Mouse (Mus musculus) thymus, adult 18-20 months (tissue): ENCODE data around the gene Zfp462.

Experiments used
- DNase-seq, 2 experiments: peaks; one replicate each; pipeline ENCODE4 v3.0.0; 2022; ENCODE audit warnings: mixed read lengths in 2 of 2

Gene Zfp462

DNA sequence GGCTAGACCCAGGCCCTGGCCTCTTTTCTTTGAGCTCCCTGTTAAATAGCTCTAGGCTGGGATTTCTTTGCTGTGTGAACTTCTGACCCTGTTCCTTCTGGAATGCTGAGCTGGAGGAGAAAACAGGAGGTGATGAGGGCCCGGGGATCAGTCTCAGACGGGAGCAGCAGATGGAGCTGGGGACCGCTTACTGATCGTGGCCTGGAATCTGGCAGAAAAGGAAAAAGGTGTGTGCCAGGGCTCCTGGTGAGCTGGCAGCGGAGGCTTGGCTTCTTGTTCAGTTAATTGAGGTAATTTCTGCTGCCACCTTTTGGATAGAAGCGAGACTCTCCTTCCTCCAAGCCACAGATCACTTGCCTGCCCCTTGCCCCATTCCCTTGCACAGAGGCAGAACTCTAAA is 177.1 kb downstream of the Zfp462 start:
- no peak for DNase-seq

DNA sequence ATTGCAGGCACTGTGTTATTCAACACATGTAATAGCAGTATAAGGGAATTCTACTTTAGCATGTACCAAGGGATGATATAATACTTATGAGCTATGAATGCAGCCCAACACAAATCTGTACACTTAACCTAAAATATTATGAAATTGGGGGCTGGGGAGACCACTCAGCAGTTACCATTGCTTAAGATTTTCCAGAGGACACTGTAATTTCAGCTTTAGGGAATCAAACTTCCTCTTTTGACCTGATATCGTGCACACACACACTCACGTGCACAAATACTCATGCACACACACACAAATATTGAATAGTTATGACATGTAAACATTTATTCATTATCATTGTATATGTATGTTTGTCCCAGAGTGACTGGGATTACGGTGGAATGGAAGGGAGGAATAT is 179.3 kb downstream of the Zfp462 start:
- no peak for DNase-seq

DNA sequence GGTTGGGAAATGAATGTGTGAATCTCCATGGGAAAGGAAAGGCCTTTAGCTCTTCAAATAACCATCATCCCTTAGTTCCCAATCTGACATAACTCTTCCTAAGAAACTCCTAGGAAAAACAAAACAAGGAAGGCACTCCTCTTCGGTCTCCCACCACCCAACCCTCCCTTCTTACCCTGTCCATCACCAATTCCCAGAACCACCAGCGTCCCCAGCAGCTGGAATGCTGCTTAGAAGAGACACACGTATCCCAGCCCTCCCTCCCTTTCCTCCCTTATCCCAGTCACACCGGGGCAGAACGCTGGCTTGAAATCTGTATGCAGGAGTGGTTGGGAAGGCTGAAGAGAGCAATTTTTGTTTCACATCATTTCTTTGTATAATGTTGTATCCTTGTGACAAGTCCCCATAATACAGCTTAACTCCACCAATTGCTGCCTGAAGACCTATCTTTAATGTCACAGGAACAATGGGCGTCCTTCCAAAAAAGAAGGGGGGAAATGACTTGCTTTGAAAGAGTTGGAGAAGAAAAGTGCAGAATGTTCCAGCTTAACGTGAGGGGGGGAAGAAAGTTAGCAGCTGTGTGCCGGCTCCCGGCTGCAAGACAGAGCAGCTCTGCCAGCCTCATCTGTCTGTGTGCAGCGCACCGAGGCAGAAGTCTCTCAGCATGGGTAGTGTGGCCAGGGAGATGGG is 180.3 kb downstream of the Zfp462 start:
- DNase-seq, result no peak

DNA sequence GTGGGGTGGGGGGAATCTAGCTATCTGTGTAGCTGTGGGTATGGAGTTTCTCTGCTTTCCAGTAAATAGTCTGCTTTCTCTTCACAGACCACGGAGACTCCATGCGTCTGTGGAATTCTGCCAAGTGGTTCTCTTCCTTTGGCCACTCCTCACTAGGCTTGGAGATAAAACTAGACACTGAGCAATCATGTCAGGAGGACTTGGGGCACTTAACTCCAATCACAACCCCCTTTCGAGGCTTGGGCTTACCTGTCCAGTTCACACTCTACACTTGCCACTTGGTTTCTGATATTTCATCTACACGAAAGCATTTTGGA is 180.8 kb downstream of the Zfp462 start:
- DNase-seq, result no peak

DNA sequence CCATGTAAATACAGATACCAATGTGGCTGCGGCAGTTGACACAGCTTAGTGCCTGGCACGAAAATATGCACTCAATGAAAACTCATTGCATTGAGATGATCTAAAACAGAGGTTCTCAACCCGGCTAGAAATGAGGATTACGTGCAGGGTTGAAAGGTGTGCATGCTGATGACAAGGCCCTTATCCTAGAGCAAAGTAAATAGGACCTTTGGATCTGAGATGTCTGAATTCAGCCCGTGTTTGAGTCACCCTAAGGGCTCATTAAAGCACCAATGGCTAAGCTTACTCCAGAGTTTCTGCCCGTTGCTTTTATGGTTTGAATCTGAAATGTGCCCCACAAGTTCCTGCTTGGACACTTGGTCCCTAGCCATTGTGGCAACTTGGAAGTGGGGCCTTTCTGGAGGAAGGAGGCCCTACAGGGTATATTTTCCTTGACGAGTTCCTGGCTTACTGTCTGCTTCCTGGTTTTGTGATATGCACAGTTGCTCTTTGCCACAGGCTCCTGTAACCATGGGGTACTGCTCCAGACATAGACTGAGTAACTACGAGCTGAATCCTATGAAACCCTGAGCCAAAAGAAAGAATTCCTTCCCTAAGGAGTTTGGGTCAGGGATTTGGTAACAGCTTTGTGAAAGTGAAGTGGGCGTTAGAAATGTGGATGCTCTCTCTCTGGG is 182.5 kb downstream of the Zfp462 start:
- DNase-seq, result no peak

DNA sequence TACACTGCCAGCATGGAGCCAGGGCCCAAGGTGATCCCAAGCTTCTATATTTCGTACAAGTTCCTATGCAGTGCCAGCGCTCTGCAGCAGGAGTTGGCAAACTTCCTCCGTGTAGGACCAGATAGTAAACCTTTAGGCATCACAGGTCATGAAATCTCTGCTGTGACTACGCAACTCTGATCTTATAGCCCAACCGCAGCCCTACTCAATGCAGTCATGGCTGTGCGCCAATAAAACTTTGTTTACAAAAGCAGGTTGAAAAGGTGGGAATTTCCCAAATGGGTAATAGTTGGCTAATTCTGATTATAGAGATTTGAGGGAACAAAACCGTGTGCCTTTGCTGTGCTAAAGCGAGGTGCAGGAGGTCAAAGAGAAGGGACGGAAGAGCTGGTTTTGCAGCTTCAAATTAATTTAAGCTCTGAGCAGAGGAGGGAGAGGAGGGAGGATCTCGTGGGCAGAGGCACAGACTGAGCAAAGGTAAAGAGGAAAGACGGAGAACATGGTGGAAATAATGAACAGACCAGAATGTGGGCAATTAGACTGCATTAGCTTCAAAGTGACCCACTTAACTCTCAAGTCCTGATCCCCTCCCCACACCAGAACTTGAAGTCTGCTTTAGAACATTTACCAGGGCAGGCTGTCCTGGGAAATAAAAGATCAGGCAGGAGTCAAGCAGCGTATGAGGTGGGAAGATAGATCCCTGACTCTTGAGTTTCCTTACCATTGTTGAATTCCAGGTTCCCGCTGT is 183.4 kb downstream of the Zfp462 start:
- DNase-seq, result no peak
